Mouse (Mus musculus): Measurements from ENCODE around the gene Gdpd5.

DNA sequence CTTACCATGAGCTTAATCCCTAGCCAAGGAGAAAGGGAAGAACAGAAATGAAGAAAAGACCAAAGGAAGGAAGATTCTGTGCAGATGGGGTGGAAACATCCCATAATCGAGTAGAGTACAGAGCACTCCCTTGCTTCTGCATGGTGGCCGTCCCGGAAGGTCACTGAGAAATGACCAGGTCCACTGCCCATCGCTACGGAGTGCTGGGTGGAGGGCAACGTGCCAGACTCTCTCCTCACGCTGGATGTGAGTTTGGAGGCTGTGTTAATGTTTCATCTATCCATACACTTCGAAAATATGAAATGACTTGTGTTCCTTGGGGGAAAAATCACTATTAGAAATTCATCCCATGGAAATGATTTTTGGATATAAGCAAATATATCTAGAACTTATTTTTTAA, 22.8 kb upstream of the Gdpd5 start:
- TF ChIP-seq CTCF (IDR thresholded peaks at IDR 0.05; ENCODE audit: low read depth) (no peak), EP300 (optimal IDR thresholded peaks at IDR 0.05) (no peak)
